Mouse (Mus musculus) heart, postnatal 25 days (tissue): ENCODE data around the gene Dock2. TPM values are rescaled to one million over a fixed set of nuclear protein-coding genes. Genes with fewer than 3 reads are reported as not detected.

ENCODE experiments used
- total RNA-seq, 2 experiments: library from RNA; stranded (reverse); gene quantifications; 2 replicates each; pipeline ENCODE4 v1.2.3; 2021

Gene Dock2
- total RNA-seq, 2 experiments from 2014 or later = 2.2 to 2.5 TPM

Other genes starting within 250 kb of the Dock2 start
- gene Spdl1, start 49.7 kb upstream of the Dock2 start, total RNA-seq = under 1 TPM; 0.36 to 0.42 TPM